Mouse (Mus musculus) embryo, embryonic 10.5 days (tissue): ENCODE measurements around the gene Olfr679.
"Not testable (repeated sequence)": the region's sequence is repeated elsewhere in the genome, so short reads cannot be mapped to it uniquely, and the experiment has no call there.

Source experiments
- DNase-seq: peaks from one replicate; pipeline ENCODE4 v3.0.0-alpha.2; 2015; ENCODE audit warnings: low spot score

Gene Olfr679

GRCm38 (mm10) chr7:105080905-105081304 lies at the start of gene Olfr679:
TSS of gene Olfr679 (plus strand) at chr7:105081205.
- DNase-seq, result no peak

GRCm38 (mm10) chr7:105032398-105032797 lies 48.6 kb upstream of the Olfr679 start, which contains the start of gene Olfr676:
TSS of gene Olfr676 (plus strand) at chr7:105032698.
- no peak for DNase-seq

- peak; percentile 9 for DNase-seq
These were observed 47.2 kb upstream of the Olfr679 start for GRCm38 (mm10) chr7:105033836-105034235.

GRCm38 (mm10) chr7:105058951-105059350 lies 22.1 kb upstream of the Olfr679 start:
- no peak for DNase-seq

GRCm38 (mm10) chr7:105064175-105064574 lies 16.8 kb upstream of the Olfr679 start, which contains the start of gene Olfr678:
TSS of gene Olfr678 (plus strand) at chr7:105064475.
- DNase-seq, result no peak

GRCm38 (mm10) chr7:105092717-105093116 lies 11.7 kb downstream of the Olfr679 start, which contains the start of gene Olfr680-ps1:
TSS of gene Olfr680-ps1 (minus strand) at chr7:105092817.
- DNase-seq, result not testable (repeated sequence)

GRCm38 (mm10) chr7:105116536-105116935 lies 35.5 kb downstream of the Olfr679 start, which contains the start of gene Olfr681:
TSS of gene Olfr681 (plus strand) at chr7:105116836.
- no peak for DNase-seq
